Mouse (Mus musculus): ENCODE measurements around the gene Zfp628. TPM values are rescaled to one million over a fixed set of nuclear protein-coding genes. Genes with fewer than 3 reads are reported as not detected.

Gene Zfp628
- 9.0 TPM for polyA plus RNA-seq (2012; fragmentation: generic; extraction: Trizol)
- long read RNA-seq, experiment 1, partial matches to known transcripts = 0 of 1 reads
- long read RNA-seq, experiment 1, other reads (novel, unspliced or antisense) = 1 of 1 reads
- long read RNA-seq, experiment 2, partial matches to known transcripts = 0 of 1 reads
- long read RNA-seq, experiment 2, other reads (novel, unspliced or antisense) = 1 of 1 reads

DNA sequence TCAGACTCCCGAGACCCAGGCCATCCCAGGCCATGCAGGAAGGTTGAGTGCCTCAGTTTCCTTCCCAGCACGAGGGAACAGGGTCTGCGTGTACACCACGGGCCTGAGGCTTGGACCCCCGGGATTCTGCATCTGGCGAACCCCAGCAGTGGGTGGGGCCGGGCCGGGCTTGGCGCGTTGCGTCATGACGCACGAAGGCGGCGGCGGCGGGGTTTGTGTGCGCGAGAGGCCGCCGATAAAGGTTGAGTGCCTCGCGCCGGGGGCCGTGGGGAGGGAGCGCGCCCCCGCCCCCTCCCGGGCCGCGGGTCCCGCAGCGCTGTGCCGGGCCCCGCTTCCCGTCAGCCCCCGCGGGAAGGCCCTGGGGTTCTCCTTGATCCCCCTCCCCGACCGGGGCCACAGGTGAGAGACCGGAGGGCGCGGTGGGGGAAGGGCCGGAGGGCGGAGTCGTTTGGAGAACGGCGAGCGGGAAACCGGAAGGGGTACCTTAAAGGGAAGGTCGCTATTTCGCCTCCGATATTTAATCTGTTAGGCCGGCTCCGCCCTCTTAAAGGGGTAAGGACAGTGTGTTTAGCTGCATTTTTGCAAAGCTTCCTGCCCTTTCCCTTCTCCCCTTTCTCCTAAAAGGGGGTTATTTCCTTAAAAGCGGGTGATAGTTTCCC lies at the start of gene Zfp628:
Gene Zfp628 (plus strand): TSS at position 211 of the 659 bp plus-strand sequence.
- TF ChIP-seq FOSL1 (IDR thresholded peaks at IDR 0.05; ENCODE audit: insufficient read depth, low read length, poor library complexity, severe bottlenecking) (no peak), CEBPB (IDR thresholded peaks at IDR 0.05; ENCODE audit: low read depth) (peak; percentile 19), MYOG (IDR thresholded peaks at IDR 0.05; ENCODE audit: control insufficient read depth, extremely low read depth, insufficient read length) (no peak)

GRCm38 (mm10) chr7:4865579-4866493 lies 49.2 kb upstream of the Zfp628 start:
- H3K36me3 ChIP-seq (ENCODE audit: control insufficient read depth, insufficient read depth) = no peaks in the 10 kb centered on the region
- H3K79me2 ChIP-seq (ENCODE audit: control insufficient read depth, insufficient read depth) = no peaks in the 10 kb centered on the region
- TF ChIP-seq CTCF (IDR thresholded peaks at IDR 0.05; ENCODE audit: control insufficient read depth, insufficient read depth, insufficient read length) = no peak
- no peak for TF ChIP-seq CEBPB (IDR thresholded peaks at IDR 0.05; ENCODE audit: low read depth)
- no peak for TF ChIP-seq MYOG (IDR thresholded peaks at IDR 0.05; ENCODE audit: control insufficient read depth, extremely low read depth, insufficient read length)
- no peak for TF ChIP-seq MAX (IDR thresholded peaks at IDR 0.05)
- TF ChIP-seq FOSL1 (IDR thresholded peaks at IDR 0.05; ENCODE audit: insufficient read depth, low read length, poor library complexity, severe bottlenecking) = no peak
- no peak for TF ChIP-seq USF1 (IDR thresholded peaks at IDR 0.05; ENCODE audit: low read depth)
- TF ChIP-seq MYOD1 (IDR thresholded peaks at IDR 0.05; ENCODE audit: control insufficient read depth, insufficient read length, low read depth) = no peak
- H3K4me3 ChIP-seq (ENCODE audit: insufficient read depth, poor library complexity, severe bottlenecking) = peak overlapping the region; percentile 18
- no peaks in the 10 kb centered on the region for H3K27me3 ChIP-seq (ENCODE audit: control insufficient read depth, insufficient read depth, insufficient read length)
- H3ac ChIP-seq (ENCODE audit: control insufficient read depth, insufficient read length, low read depth) = peak overlapping the region; percentile 80
- no peaks in the 10 kb centered on the region for H3K79me3 ChIP-seq (ENCODE audit: low read depth)

More for the DNA sequence above, at the start of gene Zfp628:
- Histone ChIP-seq H3K79me2 (ENCODE audit: control insufficient read depth, insufficient read depth) (peaks cover 26% of the 10 kb centered on the region), H3K27me3 (ENCODE audit: control insufficient read depth, insufficient read depth, insufficient read length) (peaks cover 3% of the 10 kb centered on the region), H3K36me3 (ENCODE audit: control insufficient read depth, insufficient read depth) (peaks cover 10% of the 10 kb centered on the region), H3ac (ENCODE audit: control insufficient read depth, insufficient read length, low read depth) (peak within 1 kb of the TSS; percentile 75), H3K79me3 (ENCODE audit: low read depth) (peaks cover 9% of the 10 kb centered on the region), H3K4me3 (ENCODE audit: insufficient read depth, poor library complexity, severe bottlenecking) (peak within 1 kb of the TSS; percentile 49)

GRCm38 (mm10) chr7:4866631-4867180 lies 48.3 kb upstream of the Zfp628 start:
- Histone ChIP-seq H3K36me3 (ENCODE audit: control insufficient read depth, insufficient read depth) (no peaks in the 10 kb centered on the region), H3K79me2 (ENCODE audit: control insufficient read depth, insufficient read depth) (no peaks in the 10 kb centered on the region), H3K4me3 (ENCODE audit: insufficient read depth, poor library complexity, severe bottlenecking) (no peak overlapping the region), H3ac (ENCODE audit: control insufficient read depth, insufficient read length, low read depth) (peak overlapping the region; percentile 80), H3K27me3 (ENCODE audit: control insufficient read depth, insufficient read depth, insufficient read length) (no peaks in the 10 kb centered on the region), H3K79me3 (ENCODE audit: low read depth) (no peaks in the 10 kb centered on the region)
- TF ChIP-seq MYOD1 (IDR thresholded peaks at IDR 0.05; ENCODE audit: control insufficient read depth, insufficient read length, low read depth) = no peak
- TF ChIP-seq FOSL1 (IDR thresholded peaks at IDR 0.05; ENCODE audit: insufficient read depth, low read length, poor library complexity, severe bottlenecking) = no peak
- no peak for TF ChIP-seq CTCF (IDR thresholded peaks at IDR 0.05; ENCODE audit: control insufficient read depth, insufficient read depth, insufficient read length)
- no peak for TF ChIP-seq CEBPB (IDR thresholded peaks at IDR 0.05; ENCODE audit: low read depth)
- no peak for TF ChIP-seq MAX (IDR thresholded peaks at IDR 0.05)
- no peak for TF ChIP-seq MYOG (IDR thresholded peaks at IDR 0.05; ENCODE audit: control insufficient read depth, extremely low read depth, insufficient read length)
- TF ChIP-seq USF1 (IDR thresholded peaks at IDR 0.05; ENCODE audit: low read depth) = no peak

DNA sequence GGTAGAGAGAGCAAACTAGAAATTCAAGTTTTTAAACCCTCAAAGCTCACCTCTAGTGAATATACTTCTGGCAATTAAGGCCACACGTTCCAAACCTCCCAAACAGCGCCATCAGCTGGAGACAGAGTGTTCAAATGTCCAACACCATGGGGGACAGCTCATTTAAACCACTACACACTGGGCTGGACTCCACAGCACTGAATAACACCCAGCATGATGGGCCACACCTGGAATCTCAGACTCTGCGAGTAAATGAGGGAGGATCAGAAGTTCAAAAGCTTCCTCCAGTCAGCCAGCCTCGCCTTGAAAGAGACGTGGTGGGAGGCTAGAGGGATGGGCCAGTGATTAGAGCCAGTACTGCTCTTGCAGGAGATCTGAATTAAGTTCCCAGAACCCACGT lies 44.9 kb upstream of the Zfp628 start, which contains the start of gene Isoc2b:
Gene Isoc2b (minus strand): TSS at position 126 of the 400 bp plus-strand sequence.
- no peaks in the 10 kb centered on the region for H3K36me3 ChIP-seq (ENCODE audit: control insufficient read depth, insufficient read depth)
- H3K27me3 ChIP-seq (ENCODE audit: control insufficient read depth, insufficient read depth, insufficient read length) = no peaks in the 10 kb centered on the region
- H3K79me3 ChIP-seq (ENCODE audit: low read depth) = no peaks in the 10 kb centered on the region
- no peaks in the 10 kb centered on the region for H3K79me2 ChIP-seq (ENCODE audit: control insufficient read depth, insufficient read depth)
- no peak within 1 kb of the TSS for H3K4me3 ChIP-seq (ENCODE audit: insufficient read depth, poor library complexity, severe bottlenecking)
- H3ac ChIP-seq (ENCODE audit: control insufficient read depth, insufficient read length, low read depth) = no peak within 1 kb of the TSS
- TF ChIP-seq CEBPB (IDR thresholded peaks at IDR 0.05; ENCODE audit: low read depth) (no peak), MYOG (IDR thresholded peaks at IDR 0.05; ENCODE audit: control insufficient read depth, extremely low read depth, insufficient read length) (no peak), FOSL1 (IDR thresholded peaks at IDR 0.05; ENCODE audit: insufficient read depth, low read length, poor library complexity, severe bottlenecking) (no peak), MYOD1 (IDR thresholded peaks at IDR 0.05; ENCODE audit: control insufficient read depth, insufficient read length, low read depth) (no peak), USF1 (IDR thresholded peaks at IDR 0.05; ENCODE audit: low read depth) (no peak), MAX (IDR thresholded peaks at IDR 0.05) (no peak)

- H3K79me2 ChIP-seq (ENCODE audit: control insufficient read depth, insufficient read depth) = no peaks in the 10 kb centered on the region
- TF ChIP-seq CTCF (IDR thresholded peaks at IDR 0.05; ENCODE audit: control insufficient read depth, insufficient read depth, insufficient read length) = no peak
- no peak for TF ChIP-seq CEBPB (IDR thresholded peaks at IDR 0.05; ENCODE audit: low read depth)
- TF ChIP-seq MYOG (IDR thresholded peaks at IDR 0.05; ENCODE audit: control insufficient read depth, extremely low read depth, insufficient read length) = no peak
- TF ChIP-seq MAX (IDR thresholded peaks at IDR 0.05) = no peak
- TF ChIP-seq FOSL1 (IDR thresholded peaks at IDR 0.05; ENCODE audit: insufficient read depth, low read length, poor library complexity, severe bottlenecking) = no peak
- TF ChIP-seq USF1 (IDR thresholded peaks at IDR 0.05; ENCODE audit: low read depth) = no peak
- no peak for TF ChIP-seq MYOD1 (IDR thresholded peaks at IDR 0.05; ENCODE audit: control insufficient read depth, insufficient read length, low read depth)
- H3ac ChIP-seq (ENCODE audit: control insufficient read depth, insufficient read length, low read depth) = peak within 1 kb of the TSS; percentile 31
- no peak within 1 kb of the TSS for H3K4me3 ChIP-seq (ENCODE audit: insufficient read depth, poor library complexity, severe bottlenecking)
- no peaks in the 10 kb centered on the region for H3K79me3 ChIP-seq (ENCODE audit: low read depth)
- no peaks in the 10 kb centered on the region for H3K27me3 ChIP-seq (ENCODE audit: control insufficient read depth, insufficient read depth, insufficient read length)
- no peaks in the 10 kb centered on the region for H3K36me3 ChIP-seq (ENCODE audit: control insufficient read depth, insufficient read depth)
Observed at GRCm38 (mm10) chr7:4876753-4877221, 38.2 kb upstream of the Zfp628 start, which contains the start of gene Isoc2a. Isoc2a (plus strand) TSS chr7:4877153.

Data from C2C12 (cell line).